Mouse (Mus musculus) CH12.LX (cell line): ENCODE measurements at regions not wholly inside any gene's neighbourhood (a gene's known extent, or its start where the extent isn't known, plus 50 kb on each side); places are given as distances from the start of the nearest gene placed in this dataset.

Source experiments
- DNase-seq: peaks from one replicate; pipeline ENCODE4 v3.0.0-alpha.2; 2013; ENCODE audit errors: extremely low read depth
- H3K27ac ChIP-seq: 2 replicates; pipeline ENCODE4 v1.5.1; 2012; ENCODE audit warnings: low read depth, mild to moderate bottlenecking, control low read depth, moderate library complexity; ENCODE audit not compliant: insufficient read depth
- H3K27me3 ChIP-seq: replicated peaks from 2 replicates; pipeline ENCODE3; 2012; ENCODE audit warnings: inconsistent platforms
- H3K36me3 ChIP-seq, 2 experiments: replicated peaks in 1 of 2; 2 replicates each; pipeline versions ENCODE3 to v1.6.1; 2012; ENCODE audit warnings: inconsistent platforms in 1 of 2, low read length in 1 of 2, mild to moderate bottlenecking in 1 of 2, mixed read lengths in 1 of 2, moderate library complexity in 1 of 2; ENCODE audit not compliant: control insufficient read depth in 1 of 2, insufficient read depth in 1 of 2
- H3K4me1 ChIP-seq, 2 experiments: 2 replicates each; pipeline ENCODE4 v1.6.1; 2012; ENCODE audit warnings: inconsistent platforms in 1 of 2, moderate library complexity in 1 of 2; ENCODE audit not compliant: insufficient read depth in 2 of 2, control insufficient read depth in 1 of 2
- H3K4me2 ChIP-seq: 2 replicates; pipeline ENCODE4 v1.6.1; 2012; ENCODE audit warnings: low read depth, mild to moderate bottlenecking, control low read depth; ENCODE audit not compliant: poor library complexity, insufficient read depth, severe bottlenecking
- H3K4me3 ChIP-seq, 3 experiments: fragments of 150-350 bp in 1 of 3; sonication (generic) in 1 of 3; replicated peaks in 1 of 3; 2 replicates each; pipeline versions ENCODE3 to v1.5.1; 2011 to 2012; ENCODE audit warnings: low read depth in 2 of 3, low read length in 2 of 3, mild to moderate bottlenecking in 2 of 3, moderate library complexity in 2 of 3, control low read depth in 1 of 3, improper control_type of control experiment in 1 of 3, inconsistent platforms in 1 of 3, mixed read lengths in 1 of 3; ENCODE audit not compliant: poor library complexity in 1 of 3
- H3K79me2 ChIP-seq: replicated peaks from 2 replicates; pipeline ENCODE4 v1.6.1; 2012; ENCODE audit warnings: mild to moderate bottlenecking, moderate library complexity; ENCODE audit not compliant: control insufficient read depth, poor library complexity, insufficient read depth, severe bottlenecking; ENCODE audit errors: extremely low read depth
- H3K9ac ChIP-seq: 2 replicates; pipeline ENCODE4 v1.6.1; 2012; ENCODE audit warnings: low read depth, mild to moderate bottlenecking, control low read depth, moderate library complexity; ENCODE audit not compliant: insufficient read depth
- H3K9me3 ChIP-seq: replicated peaks from 2 replicates; pipeline ENCODE3; 2012; ENCODE audit warnings: low read length, inconsistent platforms, mixed read lengths
- BHLHE40 ChIP-seq: IDR thresholded peaks from 2 replicates; pipeline ENCODE4 v1.6.1; 2011; ENCODE audit warnings: mild to moderate bottlenecking, low read depth, low read length, improper control_type of control experiment
- CTCF ChIP-seq, 2 experiments: IDR thresholded peaks in 1 of 2; conservative IDR thresholded peaks in 1 of 2; 2 replicates each; pipeline ENCODE4 v1.5.1; 2011 to 2012; ENCODE audit warnings: low read depth in 2 of 2, low read length in 2 of 2, improper control_type of control experiment in 1 of 2, inconsistent platforms in 1 of 2, mild to moderate bottlenecking in 1 of 2, moderate library complexity in 1 of 2
- JUN ChIP-seq: IDR thresholded peaks from 2 replicates; pipeline ENCODE4 v1.6.1; 2011; ENCODE audit warnings: low read depth, mild to moderate bottlenecking, low read length, improper control_type of control experiment, moderate library complexity; ENCODE audit not compliant: insufficient read depth
- MAZ ChIP-seq: IDR thresholded peaks from 2 replicates; pipeline ENCODE4 v1.6.1; 2012; ENCODE audit warnings: low read depth, mild to moderate bottlenecking, inconsistent platforms, low read length, improper control_type of control experiment, moderate library complexity
- POLR2AphosphoS2 ChIP-seq: IDR thresholded peaks from 2 replicates; pipeline ENCODE4 v1.6.1; 2011; ENCODE audit warnings: low read depth, low read length, improper control_type of control experiment
- RAD21 ChIP-seq: IDR thresholded peaks from 2 replicates; pipeline ENCODE4 v1.6.1; 2011; ENCODE audit warnings: low read depth, mild to moderate bottlenecking, low read length, improper control_type of control experiment, moderate library complexity
- UBTF ChIP-seq: IDR thresholded peaks from 2 replicates; pipeline ENCODE4 v1.6.1; 2012; ENCODE audit warnings: low read depth, mild to moderate bottlenecking, inconsistent platforms, low read length, improper control_type of control experiment, moderate library complexity
- USF1 ChIP-seq: IDR thresholded peaks from 2 replicates; pipeline ENCODE4 v1.6.1; 2014; ENCODE audit warnings: low read depth, mild to moderate bottlenecking, inconsistent platforms, low read length, improper control_type of control experiment
- ZC3H11A ChIP-seq: IDR thresholded peaks from 2 replicates; pipeline ENCODE4 v1.6.1; 2012; ENCODE audit warnings: low read depth, mild to moderate bottlenecking, inconsistent platforms, low read length, improper control_type of control experiment
- ZMIZ1 ChIP-seq: IDR thresholded peaks from 2 replicates; pipeline ENCODE4 v1.6.1; 2012; ENCODE audit warnings: low read depth, mild to moderate bottlenecking, inconsistent platforms, low read length, improper control_type of control experiment
- ZNF384 ChIP-seq: IDR thresholded peaks from 2 replicates; pipeline ENCODE4 v1.6.1; 2012; ENCODE audit warnings: low read depth, low read length, improper control_type of control experiment, inconsistent platforms
- dilution Hi-C: fragments of 300-500 bp; cut with MboI; formaldehyde crosslinking; loops from 2 replicates; pipeline ENCODE4 v1.14.3; 2020; ENCODE audit warnings: low sequenced_read_pairs; ENCODE audit not compliant: extremely low pct_unique_long_range_greater_than_20kb, extremely low pct_ligation_motif_present
- in situ Hi-C: fragments of 300-500 bp; cut with MboI; formaldehyde crosslinking; loops from 3 replicates; pipeline ENCODE4 v1.14.3; 2019; ENCODE audit warnings: low sequenced_read_pairs, low pct_ligation_motif_present, low pct_unique_long_range_greater_than_20kb, mixed read lengths

GRCm38 (mm10) chr13:85359143-85359542, 70.2 kb upstream of the Rasa1 start:
- Histone ChIP-seq H3K9me3 (no peaks in the 10 kb centered on the region), H3K36me3 (no peaks in the 10 kb centered on the region), H3K27ac (no peak overlapping the region), H3K4me3 (no peak overlapping the region), H3K9ac (no peak overlapping the region), H3K79me2 (no peaks in the 10 kb centered on the region), H3K4me2 (no peak overlapping the region), H3K27me3 (no peaks in the 10 kb centered on the region)
- in situ Hi-C loops: no loop called here
- dilution Hi-C loops: no loop called here
- DNase-seq: peak; percentile 10
- TF ChIP-seq ZNF384 (peak; percentile 35; the same call in 1 of the 2 replicates), CTCF (conservative IDR thresholded peaks at IDR 0.05 in 1 of 2, IDR thresholded peaks at IDR 0.05 in 1 of 2; ENCODE audit: low read depth in 2 of 2, low read length in 2 of 2) (no peak), POLR2AphosphoS2 (no peak), UBTF (no peak), BHLHE40 (peak; percentile 68)
- TF ChIP-seq, all 38 proteins: peak for 2
- peaks cover 0 to 2% of the 10 kb centered on the region in 2 experiments; a peak in 1 of 4 replicates for H3K4me1 ChIP-seq

- in situ Hi-C loops: no loop called here
- Histone ChIP-seq H3K27ac (no peak overlapping the region), H3K36me3 (no peaks in the 10 kb centered on the region), H3K4me1 (no peaks in the 10 kb centered on the region), H3K4me3 (no peak overlapping the region), H3K4me2 (no peak overlapping the region), H3K9me3 (no peaks in the 10 kb centered on the region), H3K9ac (no peak overlapping the region)
- no peak for DNase-seq
- dilution Hi-C loops: no loop called here
- no peak for TF ChIP-seq ZC3H11A
- TF ChIP-seq JUN: no peak
- TF ChIP-seq RAD21: no peak
- TF ChIP-seq ZMIZ1: no peak
- no peak for TF ChIP-seq ZNF384
- no peak for TF ChIP-seq USF1
- no peak for TF ChIP-seq MAZ
- TF ChIP-seq, all 38 proteins: peak for 0
- Histone ChIP-seq H3K27me3 (no peaks in the 10 kb centered on the region), H3K79me2 (no peaks in the 10 kb centered on the region)
Observed at GRCm38 (mm10) chr13:85352061-85352460, 63.1 kb upstream of the Rasa1 start.
